Mouse (Mus musculus) G1E (cell line): ENCODE results near the gene Rab15.

ENCODE experiments used
- CTCF ChIP-seq: IDR thresholded peaks from 2 replicates; pipeline ENCODE4 v1.5.1; 2012; ENCODE audit warnings: low read depth, low read length, inconsistent platforms, mixed read lengths
- POLR2AphosphoS5 ChIP-seq: IDR thresholded peaks from 2 replicates; pipeline ENCODE4 v1.6.1; 2012; ENCODE audit warnings: low read depth, low read length, inconsistent platforms; ENCODE audit not compliant: insufficient replicate concordance

DNA sequence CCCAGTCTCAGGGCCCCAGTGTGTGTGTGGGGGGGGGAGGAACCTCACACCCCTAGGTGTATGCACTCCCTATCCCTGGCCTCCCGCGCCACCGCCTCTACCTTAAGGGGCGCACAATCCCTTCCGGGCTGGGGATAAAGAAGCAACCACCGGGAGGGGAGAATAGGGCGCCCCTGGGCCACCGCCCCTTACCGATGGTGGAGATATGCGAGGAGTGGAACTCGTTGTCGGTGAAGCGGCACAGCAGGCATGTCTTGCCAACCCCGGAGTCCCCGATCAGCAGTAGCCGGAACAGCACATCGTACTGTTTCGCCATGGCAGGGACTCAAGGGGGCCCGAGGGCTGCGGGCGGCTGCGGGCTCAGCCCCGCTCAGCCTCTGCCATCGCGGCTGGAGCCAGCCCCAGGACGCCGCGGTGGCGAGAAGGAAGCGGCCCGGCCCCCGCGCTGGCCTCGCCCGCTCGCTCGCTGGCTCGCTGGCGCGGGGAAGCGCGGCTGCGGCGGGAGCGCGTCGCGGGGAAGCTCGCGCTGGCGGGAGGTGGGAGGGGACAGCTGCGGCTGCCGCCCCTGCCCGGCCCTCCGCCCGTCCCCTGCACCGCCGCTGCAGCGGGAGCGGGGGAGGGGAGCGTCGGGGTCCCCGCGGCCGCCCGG lies 582 bp downstream of the Rab15 start:
- TF ChIP-seq CTCF (no peak), POLR2AphosphoS5 (no peak)
